Mouse (Mus musculus) testis, adult 2 months (tissue): ENCODE measurements around the gene Mtss1l. TPM values are rescaled to one million over a fixed set of nuclear protein-coding genes. Genes with fewer than 3 reads are reported as not detected.

ENCODE experiments used
- H3K27ac ChIP-seq: fragments of 200-500 bp; 2 replicates; pipeline ENCODE4 v1.5.1; 2012; ENCODE audit warnings: low read depth, low read length; ENCODE audit not compliant: control insufficient read depth, insufficient read depth
- H3K27me3 ChIP-seq: fragments of 200-500 bp; 2 replicates; pipeline ENCODE4 v1.6.1; 2012; ENCODE audit warnings: mild to moderate bottlenecking, low read length, moderate library complexity; ENCODE audit not compliant: control insufficient read depth, insufficient read depth
- H3K36me3 ChIP-seq: fragments of 200-500 bp; 2 replicates; pipeline ENCODE4 v1.6.1; 2012; ENCODE audit warnings: mild to moderate bottlenecking, low read length; ENCODE audit not compliant: control insufficient read depth, insufficient read depth
- H3K4me1 ChIP-seq: fragments of 200-500 bp; 2 replicates; pipeline ENCODE4 v1.6.1; 2012; ENCODE audit warnings: low read length; ENCODE audit not compliant: control insufficient read depth, insufficient read depth
- H3K4me3 ChIP-seq: fragments of 200-500 bp; 2 replicates; pipeline ENCODE4 v1.5.1; 2012; ENCODE audit warnings: low read depth, mild to moderate bottlenecking, low read length, moderate library complexity, mixed read lengths; ENCODE audit not compliant: control insufficient read depth
- CTCF ChIP-seq: fragments of 200-500 bp; IDR thresholded peaks from 2 replicates; pipeline ENCODE4 v1.5.1; 2012; ENCODE audit warnings: low read depth, mild to moderate bottlenecking, inconsistent platforms, low read length, moderate library complexity; ENCODE audit not compliant: control insufficient read depth, insufficient read depth, insufficient replicate concordance
- POLR2A ChIP-seq: fragments of 200-500 bp; IDR thresholded peaks from 2 replicates; pipeline ENCODE4 v1.6.1; 2012; ENCODE audit warnings: low read depth, mild to moderate bottlenecking, inconsistent platforms, low read length, moderate library complexity; ENCODE audit not compliant: control insufficient read depth
- polyA plus RNA-seq: library from polyadenylated mRNA; depleted of rRNA; stranded (reverse); fragments of >200 nt; gene quantifications from 2 replicates; pipeline ENCODE4 v1.2.3, GENCODE M21; 2012

Gene Mtss1l
- polyA plus RNA-seq, 1 experiment, result 9.0 TPM

DNA sequence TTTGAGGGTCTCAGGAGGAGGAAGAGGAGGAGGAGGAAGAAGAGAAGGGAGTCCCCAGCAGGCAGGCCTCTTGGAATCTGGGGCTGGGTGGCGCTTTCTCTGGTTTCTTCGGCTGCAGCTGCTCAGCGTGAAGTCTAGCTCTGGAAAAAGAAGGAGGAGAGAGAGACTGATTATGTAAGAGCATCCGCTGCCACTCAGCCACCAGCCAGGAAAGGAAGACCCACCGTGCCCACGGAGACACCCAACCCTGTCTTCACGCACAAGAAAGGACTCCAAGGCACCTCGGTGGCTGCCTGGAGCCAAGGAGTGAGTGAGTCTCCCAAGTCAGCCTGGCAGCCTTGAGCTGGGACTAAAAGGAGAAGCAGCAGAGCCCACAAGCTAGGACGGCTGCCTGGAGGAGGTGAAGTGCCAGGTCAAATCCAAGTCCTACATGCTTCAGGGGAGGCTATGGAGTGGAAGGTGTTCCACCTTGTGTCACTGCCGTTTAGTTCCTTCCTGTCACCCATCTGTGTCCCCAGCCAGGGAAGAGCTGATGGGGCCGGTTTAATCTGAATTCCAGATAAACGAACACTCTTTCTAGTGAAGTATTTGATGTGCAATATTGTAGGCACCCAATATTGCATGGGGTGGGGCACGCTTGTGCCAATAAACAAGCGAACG, 34.4 kb downstream of the Mtss1l start:
- no peak overlapping the region for H3K4me3 ChIP-seq

DNA sequence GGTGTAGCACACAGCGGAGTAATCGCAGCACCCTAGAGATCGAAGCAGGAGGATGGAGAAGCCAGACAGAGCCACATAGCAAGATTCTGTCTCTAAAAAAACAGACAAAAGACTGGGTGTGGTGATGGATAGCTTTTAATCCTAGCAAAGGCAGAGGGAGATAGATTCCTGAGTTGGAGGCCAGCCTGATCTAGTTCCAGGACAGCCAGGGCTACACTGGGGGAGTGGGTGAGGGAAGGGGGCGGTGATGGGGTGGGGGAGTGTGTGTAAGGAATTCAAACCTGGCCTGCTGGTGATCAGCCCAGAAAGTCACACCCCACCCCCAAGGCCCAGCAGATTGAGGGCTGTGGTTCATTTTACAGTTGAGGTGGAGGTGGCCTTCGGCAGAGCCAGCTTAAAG, 34.9 kb downstream of the Mtss1l start:
- Histone ChIP-seq H3K4me3 (no peak overlapping the region), H3K4me1 (peaks cover 5% of the 10 kb centered on the region), H3K27ac (no peak overlapping the region), H3K27me3 (no peaks in the 10 kb centered on the region), H3K36me3 (no peaks in the 10 kb centered on the region)
- TF ChIP-seq POLR2A, result no peak
- TF ChIP-seq CTCF, result no peak

More for the DNA sequence above, 34.4 kb downstream of the Mtss1l start:
- Histone ChIP-seq H3K36me3 (no peaks in the 10 kb centered on the region), H3K27ac (no peak overlapping the region), H3K4me1 (peaks cover 5% of the 10 kb centered on the region), H3K27me3 (no peaks in the 10 kb centered on the region)
- TF ChIP-seq CTCF (no peak), POLR2A (no peak)

DNA sequence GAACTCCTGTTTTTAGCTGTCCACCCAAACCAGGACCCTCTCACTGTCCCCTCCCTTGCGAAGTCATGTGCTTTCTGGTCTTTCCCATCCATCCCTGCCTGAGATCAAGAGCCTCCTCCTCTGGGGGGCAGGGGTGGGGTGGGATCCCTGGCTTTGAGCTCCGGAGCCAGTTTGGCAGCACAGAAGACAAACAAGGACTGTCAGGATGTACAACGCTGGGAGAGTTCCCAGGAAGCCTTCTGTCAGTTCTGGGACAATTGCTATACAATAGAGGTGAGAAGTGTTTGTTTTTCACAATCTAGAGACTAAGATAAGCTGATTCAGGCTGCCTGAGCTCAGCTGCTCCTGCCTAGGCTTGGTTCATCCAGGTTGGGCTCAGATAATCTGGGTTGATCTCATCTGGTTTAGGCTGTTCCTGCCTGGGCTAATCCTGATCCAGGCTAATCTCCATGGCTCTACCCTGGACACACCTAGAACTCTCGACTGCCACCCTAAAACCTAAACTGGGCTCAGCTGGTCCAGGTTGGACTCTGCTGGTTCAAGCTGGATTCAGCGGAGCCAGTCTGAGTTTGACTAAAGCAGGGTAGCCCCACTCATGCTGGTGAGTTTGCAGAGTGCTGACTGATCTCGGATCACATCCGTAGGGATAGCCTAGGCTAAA, 39.1 kb downstream of the Mtss1l start:
- Histone ChIP-seq H3K27me3 (no peaks in the 10 kb centered on the region), H3K27ac (no peak overlapping the region), H3K36me3 (no peaks in the 10 kb centered on the region), H3K4me1 (no peaks in the 10 kb centered on the region), H3K4me3 (no peak overlapping the region)
- TF ChIP-seq CTCF (no peak), POLR2A (no peak)

DNA sequence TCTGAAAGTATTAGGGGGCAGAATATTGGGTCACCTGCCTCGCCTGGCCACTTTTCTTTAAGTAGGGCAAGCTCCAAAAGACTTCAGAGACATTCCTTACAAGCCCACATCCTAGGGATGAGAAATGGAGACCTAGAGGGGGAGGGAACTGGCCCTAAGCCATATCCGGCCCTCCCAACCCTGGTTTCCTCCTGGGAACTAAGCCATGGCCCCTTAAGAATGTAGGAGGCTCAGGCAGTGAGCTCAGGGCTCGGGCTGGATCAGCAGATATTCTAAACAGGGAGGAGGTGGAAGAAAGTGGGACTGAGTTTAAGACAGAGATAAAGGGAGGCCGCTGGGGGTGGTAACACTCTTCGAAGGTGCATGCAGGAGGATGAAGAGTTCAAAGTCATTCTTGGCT, 39.9 kb downstream of the Mtss1l start:
- TF ChIP-seq CTCF, result no peak
- TF ChIP-seq POLR2A, result no peak
- no peak overlapping the region for H3K4me3 ChIP-seq
- no peaks in the 10 kb centered on the region for H3K36me3 ChIP-seq
- H3K4me1 ChIP-seq, result no peaks in the 10 kb centered on the region
- H3K27me3 ChIP-seq, result no peaks in the 10 kb centered on the region
- peak overlapping the region; percentile 9; the same call in 1 of the 2 replicates for H3K27ac ChIP-seq

DNA sequence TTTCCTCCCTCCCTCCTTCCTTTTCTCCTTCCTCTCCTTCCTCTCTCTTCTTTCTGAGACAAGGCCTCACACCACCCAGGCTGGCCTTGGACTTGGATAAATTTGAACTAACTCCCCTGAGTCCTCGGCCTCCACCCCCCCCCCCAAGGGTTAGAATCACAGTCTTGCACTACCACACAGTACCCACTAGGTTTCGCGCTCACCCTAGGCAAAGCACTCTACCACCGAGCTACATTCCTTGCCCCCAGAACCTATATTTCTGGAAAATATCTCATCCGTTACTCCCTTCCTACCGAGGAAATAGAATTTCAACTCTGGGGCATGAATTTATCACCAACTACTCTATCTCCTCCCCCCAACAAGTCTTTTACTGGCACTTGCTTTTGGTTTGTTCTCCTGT, 40.7 kb downstream of the Mtss1l start:
- H3K4me3 ChIP-seq, result no peak overlapping the region

DNA sequence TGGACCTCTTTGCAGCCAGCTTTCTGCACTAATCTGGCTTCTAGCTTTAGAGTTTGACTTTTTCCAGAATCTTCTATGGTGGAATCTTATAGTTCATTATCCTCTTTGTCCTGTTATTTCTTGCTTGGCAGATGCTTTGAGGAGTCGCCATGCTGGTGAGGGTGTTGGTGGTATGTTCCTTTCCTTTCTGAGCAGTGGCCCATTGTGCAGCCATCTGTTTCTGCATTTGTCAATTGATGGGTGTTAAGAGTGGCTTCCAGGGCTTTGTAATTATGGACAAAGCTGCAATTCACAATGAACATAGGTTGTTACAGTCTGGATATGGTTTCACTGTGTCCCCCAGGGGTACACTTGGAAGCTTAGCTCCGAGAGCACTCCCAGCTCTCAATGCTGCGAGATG, 43.4 kb downstream of the Mtss1l start:
- Histone ChIP-seq H3K27ac (no peak overlapping the region), H3K27me3 (no peaks in the 10 kb centered on the region), H3K36me3 (no peaks in the 10 kb centered on the region), H3K4me3 (no peak overlapping the region), H3K4me1 (no peaks in the 10 kb centered on the region)
- TF ChIP-seq POLR2A (no peak), CTCF (no peak)

More for the DNA sequence above, 40.7 kb downstream of the Mtss1l start:
- Histone ChIP-seq H3K4me1 (no peaks in the 10 kb centered on the region), H3K27me3 (no peaks in the 10 kb centered on the region), H3K36me3 (no peaks in the 10 kb centered on the region), H3K27ac (no peak overlapping the region)
- TF ChIP-seq CTCF (peak; percentile 17; the same call in 1 of the 2 replicates), POLR2A (no peak)

DNA sequence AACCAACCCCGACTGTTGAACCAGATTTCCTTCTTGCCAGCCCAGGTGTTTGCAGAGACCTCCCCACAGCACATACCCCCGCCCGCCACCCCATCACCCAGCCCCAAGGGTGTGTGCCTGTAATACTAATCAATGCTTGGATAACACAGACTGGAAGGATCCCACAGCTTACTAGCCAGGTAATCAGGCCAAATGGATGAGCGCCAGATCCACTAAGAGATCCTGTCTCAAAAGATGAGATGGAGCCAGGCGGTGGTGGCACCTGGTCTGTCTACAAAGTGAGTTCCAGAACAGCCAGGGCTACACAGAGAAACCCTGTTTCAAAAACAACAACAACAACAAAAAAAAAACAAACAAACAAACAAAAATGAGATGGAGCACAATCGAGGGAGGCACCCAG, 46.0 kb downstream of the Mtss1l start:
- no peaks in the 10 kb centered on the region for H3K27me3 ChIP-seq
- H3K4me3 ChIP-seq, result no peak overlapping the region
- TF ChIP-seq POLR2A (no peak), CTCF (no peak)

DNA sequence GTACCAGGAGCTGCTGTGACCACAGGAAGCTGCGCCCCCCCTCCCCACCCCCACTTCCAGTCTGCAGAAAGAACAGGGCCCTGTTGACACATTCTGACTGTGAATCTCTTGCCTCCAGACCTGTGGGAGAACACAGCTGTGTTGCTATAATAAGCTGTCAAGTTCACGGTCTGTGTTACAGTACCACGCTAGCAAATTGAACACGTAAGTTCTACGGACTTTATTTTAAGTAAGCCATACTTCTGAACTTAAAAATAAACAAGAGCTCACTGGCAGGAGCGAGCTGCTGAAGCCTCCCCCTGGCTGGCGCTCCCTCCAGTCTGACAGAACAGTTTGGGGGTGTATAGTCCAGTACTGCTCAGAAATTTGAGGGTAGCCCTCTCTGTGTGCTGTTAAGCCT, 51.2 kb downstream of the Mtss1l start:
- H3K27me3 ChIP-seq, result no peaks in the 10 kb centered on the region
- TF ChIP-seq POLR2A, result no peak
- TF ChIP-seq CTCF, result no peak
- H3K27ac ChIP-seq, result no peak overlapping the region
- no peak overlapping the region for H3K4me3 ChIP-seq
- no peaks in the 10 kb centered on the region; the same call in 1 of the 2 replicates for H3K4me1 ChIP-seq
- no peaks in the 10 kb centered on the region for H3K36me3 ChIP-seq

More for the DNA sequence above, 46.0 kb downstream of the Mtss1l start:
- Histone ChIP-seq H3K36me3 (no peaks in the 10 kb centered on the region), H3K4me1 (no peaks in the 10 kb centered on the region), H3K27ac (no peak overlapping the region)
